In the genomic region with DNA sequence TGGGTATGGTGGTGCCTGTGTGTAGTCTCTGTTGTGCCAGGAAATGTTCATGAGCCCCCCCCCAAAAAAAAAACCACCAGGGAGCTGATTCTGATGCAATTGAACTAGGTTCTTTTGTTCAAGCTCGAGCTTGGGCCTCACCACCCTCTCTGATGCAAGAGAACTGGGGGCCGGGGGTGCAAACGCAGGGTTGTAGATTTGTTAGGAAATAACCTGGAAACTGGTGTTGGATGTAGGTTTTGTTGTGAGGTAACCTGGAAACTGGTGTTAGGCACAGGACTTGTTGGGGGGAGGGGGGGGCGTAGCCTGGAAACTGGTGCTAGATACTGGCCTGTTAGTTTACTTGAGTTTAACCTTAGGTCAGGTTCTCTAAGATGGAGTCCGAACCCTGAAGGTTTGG, we compare ENCODE assay signal across 9 mouse cellular contexts. TPM values are rescaled to one million over a fixed set of nuclear protein-coding genes. Genes with fewer than 3 reads are reported as not detected.
DNase-seq lines count a peak whose midpoint lies in the region; ATAC-seq and TF ChIP-seq lines count a peak whose summit lies in the region.
"Had no signal": no experiment of that assay in that cellular context is flagged by ENCODE, and none has a peak within 500 bp of the region (broad histone marks: within the 10 kb centered on the region; RNA-seq: fewer than 3 reads in every experiment).

No protein-coding gene starts in this region.

- 83% methylated on average over 5 of the region's 5 CpGs for WGBS in heart, postnatal 0 days
- WGBS in heart, adult 2 months = 86% methylated on average over 5 of the region's 5 CpGs
- WGBS in hindbrain, postnatal 0 days = 85% methylated on average over 5 of the region's 5 CpGs
- 85% methylated on average over 5 of the region's 5 CpGs for WGBS in midbrain, postnatal 0 days

- no peak for DNase-seq in heart, postnatal 0 days (ENCODE audit: low spot score)
- DNase-seq in heart, adult 2 months = no peak
- DNase-seq in hindbrain, postnatal 0 days (ENCODE audit: low spot score) = no peak
- no peak for DNase-seq in midbrain, postnatal 0 days (ENCODE audit: low spot score)
- no peak for DNase-seq in spleen, adult 18-20 months
- DNase-seq in gastrocnemius, postnatal 10 days = no peak
- DNase-seq in cerebellum, adult 9-10 months = no peak

- TF ChIP-seq CTCF in heart, postnatal 0 days (IDR thresholded peaks at IDR 0.05; ENCODE audit: low read depth) = no peak
- TF ChIP-seq CTCF in heart, adult 2 months (IDR thresholded peaks at IDR 0.05) = no peak
- no peak for TF ChIP-seq CTCF in bone marrow macrophage, adult 2 months (IDR thresholded peaks at IDR 0.05; ENCODE audit: low read depth, low read length)
- TF ChIP-seq CTCF in hindbrain, postnatal 0 days (IDR thresholded peaks at IDR 0.05; ENCODE audit: low read depth) = no peak
- TF ChIP-seq CTCF in midbrain, postnatal 0 days (IDR thresholded peaks at IDR 0.05) = no peak

- peaks cover 10% of the 10 kb centered on the region; the same call in 1 of the 2 replicates for H3K4me1 ChIP-seq in heart, postnatal 0 days (ENCODE audit: control insufficient read depth, insufficient read depth)
- H3K4me1 ChIP-seq in heart, adult 2 months (ENCODE audit: control insufficient read depth, insufficient read depth, low read length) = peaks cover 2% of the 10 kb centered on the region
- peaks cover 17% of the 10 kb centered on the region for H3K4me1 ChIP-seq in bone marrow macrophage, adult 2 months (ENCODE audit: control insufficient read depth, insufficient read depth, low read length)
- peaks cover 6% of the 10 kb centered on the region; the same call in 1 of the 2 replicates for H3K4me1 ChIP-seq in hindbrain, postnatal 0 days (ENCODE audit: insufficient read depth, low read length)
- 0 out of 2 replicates have a peak, but pooled peaks cover 6% of the 10 kb centered on the region for H3K4me1 ChIP-seq in midbrain, postnatal 0 days (ENCODE audit: insufficient read depth, low read length)

- H3K9me3 ChIP-seq in heart, postnatal 0 days (replicated peaks; ENCODE audit: control insufficient read depth, low read length) = no peaks in the 10 kb centered on the region
- no peaks in the 10 kb centered on the region for H3K9me3 ChIP-seq in hindbrain, postnatal 0 days (ENCODE audit: low read length)
- no peaks in the 10 kb centered on the region for H3K9me3 ChIP-seq in midbrain, postnatal 0 days (ENCODE audit: low read length)

- intact Hi-C loops in heart, adult 2 months (cut with DNase I) = loop anchor here (10.0 kb wide), 1 partner anchor 553 kb away; the partner anchor contains the start of genes Bbip1 and Shoc2

- H3K27me3 ChIP-seq in heart, postnatal 0 days (ENCODE audit: control insufficient read depth, insufficient read depth, low read length) = no peaks in the 10 kb centered on the region
- H3K27me3 ChIP-seq in heart, adult 2 months (ENCODE audit: control insufficient read depth, insufficient read depth, low read length) = no peaks in the 10 kb centered on the region
- no peaks in the 10 kb centered on the region for H3K27me3 ChIP-seq in hindbrain, postnatal 0 days (ENCODE audit: insufficient read depth, low read length)
- no peaks in the 10 kb centered on the region for H3K27me3 ChIP-seq in midbrain, postnatal 0 days (ENCODE audit: insufficient read depth, low read length)

- H3K27ac ChIP-seq in heart, postnatal 0 days (ENCODE audit: low read depth) = peak overlapping the region; percentile 89; the same call in 1 of the 2 replicates
- no peak overlapping the region for H3K27ac ChIP-seq in heart, adult 2 months
- 0 out of 2 replicates have a peak overlapping the region, but pooled peaks have one; percentile 62 for H3K27ac ChIP-seq in bone marrow macrophage, adult 2 months (ENCODE audit: insufficient read depth, low read depth, low read length)
- H3K27ac ChIP-seq in hindbrain, postnatal 0 days = peak overlapping the region; percentile 80
- H3K27ac ChIP-seq in midbrain, postnatal 0 days (ENCODE audit: low read depth, low read length) = no peak overlapping the region

- H3K79me2 ChIP-seq in heart, adult 2 months (replicated peaks; ENCODE audit: control insufficient read depth, insufficient read depth, low read length) = peaks cover 5% of the 10 kb centered on the region

- H3K4me3 ChIP-seq in heart, postnatal 0 days (ENCODE audit: low read depth, low read length) = no peak overlapping the region
- no peak overlapping the region for H3K4me3 ChIP-seq in heart, adult 2 months
- peak overlapping the region; percentile 67 for H3K4me3 ChIP-seq in bone marrow macrophage, adult 2 months (ENCODE audit: insufficient read depth, low read length)
- no peak overlapping the region for H3K4me3 ChIP-seq in hindbrain, postnatal 0 days (ENCODE audit: low read length)
- peak overlapping the region; percentile 95; the same call in 1 of the 2 replicates for H3K4me3 ChIP-seq in midbrain, postnatal 0 days (ENCODE audit: low read depth, low read length)

- peaks cover 23% of the 10 kb centered on the region for H3K36me3 ChIP-seq in heart, postnatal 0 days (replicated peaks; ENCODE audit: control insufficient read depth, insufficient read depth, low read length)
- H3K36me3 ChIP-seq in heart, adult 2 months (ENCODE audit: control insufficient read depth, insufficient read depth, low read length) = peaks cover 23% of the 10 kb centered on the region
- peaks cover 10% of the 10 kb centered on the region; the same call in 1 of the 2 replicates for H3K36me3 ChIP-seq in hindbrain, postnatal 0 days (ENCODE audit: insufficient read depth, low read length)
- H3K36me3 ChIP-seq in midbrain, postnatal 0 days (ENCODE audit: insufficient read depth, low read length) = peaks cover 17% of the 10 kb centered on the region; the same call in 1 of the 2 replicates

- TF ChIP-seq EP300 in heart, postnatal 0 days (IDR thresholded peaks at IDR 0.05; ENCODE audit: low read depth) = no peak
- no peak for TF ChIP-seq EP300 in heart, adult 2 months (IDR thresholded peaks at IDR 0.05; ENCODE audit: insufficient read depth, low read depth, low read length)

- H3K4me2 ChIP-seq in heart, postnatal 0 days (ENCODE audit: low read depth, low read length) = peak overlapping the region; percentile 85
- peak overlapping the region; percentile 63 for H3K4me2 ChIP-seq in hindbrain, postnatal 0 days (ENCODE audit: low read depth, low read length)
- peak overlapping the region; percentile 66 for H3K4me2 ChIP-seq in midbrain, postnatal 0 days (ENCODE audit: low read depth, low read length, poor library complexity, severe bottlenecking)

- 0 out of 2 replicates have a peak overlapping the region, but pooled peaks have one; percentile 65 for H3K9ac ChIP-seq in heart, postnatal 0 days (replicated peaks; ENCODE audit: low read depth, low read length)
- no peak overlapping the region for H3K9ac ChIP-seq in heart, adult 2 months (ENCODE audit: low read depth, low read length)
- H3K9ac ChIP-seq in hindbrain, postnatal 0 days (replicated peaks; ENCODE audit: low read length) = 0 out of 2 replicates have a peak overlapping the region, but pooled peaks have one; percentile 58
- peak overlapping the region; percentile 66; the same call in 1 of the 2 replicates for H3K9ac ChIP-seq in midbrain, postnatal 0 days (replicated peaks; ENCODE audit: low read length, poor library complexity, severe bottlenecking)

- no peak for ATAC-seq in heart, postnatal 0 days (ENCODE audit: insufficient read depth, low read depth)
- no peak for ATAC-seq in hindbrain, postnatal 0 days
- no peak for ATAC-seq in midbrain, postnatal 0 days (ENCODE audit: low FRiP score)

- no peak for TF ChIP-seq POLR2A in heart, adult 2 months (IDR thresholded peaks at IDR 0.05; ENCODE audit: insufficient read depth, low read depth, low read length)
- TF ChIP-seq POLR2A in bone marrow macrophage, adult 2 months (IDR thresholded peaks at IDR 0.05; ENCODE audit: borderline replicate concordance, low read depth, low read length) = no peak

RNA-seq across cellular contexts. Expression of gene Smndc1, which starts 1.4 kb away (rescaled TPM):
- 6.8 and 9.0 TPM in 2 replicates for total RNA-seq in heart, postnatal 0 days (2014; rRNA removed; ENCODE audit: low replicate concordance)
- 25.0 and 32.0 TPM in 2 replicates for polyA plus RNA-seq in heart, postnatal 0 days (2015; fragmentation: Nextera tagmentation; extraction: Ambion mirVana)
- 10 to 100 TPM; 32.7 to 35.5 TPM for total RNA-seq in heart, adult 2 months (2021)
- 6.2 and 6.3 TPM in 2 replicates for polyA plus RNA-seq in heart, adult 2 months (2012; rRNA removed)
- polyA plus RNA-seq in bone marrow macrophage, adult 2 months (2012; ENCODE audit: insufficient read depth, insufficient read length, missing spikeins) = 40.8 and 44.3 TPM in 2 replicates
- 9.7 and 14.7 TPM in 2 replicates for total RNA-seq in hindbrain, postnatal 0 days (2014; rRNA removed)
- 34.4 and 35.3 TPM in 2 replicates for polyA plus RNA-seq in hindbrain, postnatal 0 days (2015; fragmentation: Nextera tagmentation; extraction: Ambion mirVana)
- total RNA-seq in midbrain, postnatal 0 days (2014; rRNA removed) = 8.9 and 17.8 TPM in 2 replicates
- 28.9 and 35.0 TPM in 2 replicates for polyA plus RNA-seq in midbrain, postnatal 0 days (2015; fragmentation: Nextera tagmentation; extraction: Ambion mirVana)
- total RNA-seq in gastrocnemius, postnatal 10 days (2021) = 10 to 100 TPM; 27.3 to 34.7 TPM

RNA-seq across cellular contexts. Expression of gene Gm10197, which starts 20.2 kb away (rescaled TPM):
- not detected in 2 replicates for total RNA-seq in heart, postnatal 0 days (2014; rRNA removed; ENCODE audit: low replicate concordance)
- not detected in 2 replicates for polyA plus RNA-seq in heart, postnatal 0 days (2015; fragmentation: Nextera tagmentation; extraction: Ambion mirVana)
- total RNA-seq in heart, adult 2 months (2021) = not detected
- not detected in 2 replicates for polyA plus RNA-seq in heart, adult 2 months (2012; rRNA removed)
- not detected in 2 replicates for polyA plus RNA-seq in bone marrow macrophage, adult 2 months (2012; ENCODE audit: insufficient read depth, insufficient read length, missing spikeins)
- total RNA-seq in hindbrain, postnatal 0 days (2014; rRNA removed) = not detected in 2 replicates
- polyA plus RNA-seq in hindbrain, postnatal 0 days (2015; fragmentation: Nextera tagmentation; extraction: Ambion mirVana) = not detected in 2 replicates
- total RNA-seq in midbrain, postnatal 0 days (2014; rRNA removed) = not detected in 2 replicates
- not detected in 2 replicates for polyA plus RNA-seq in midbrain, postnatal 0 days (2015; fragmentation: Nextera tagmentation; extraction: Ambion mirVana)
- total RNA-seq in gastrocnemius, postnatal 10 days (2021) = not detected
- total RNA-seq: hematopoietic stem cell, adult 5-6 weeks had no signal

Comparison
In these comparisons a context has a peak if more than half of its experiments do, and no peak if none do; other contexts are left out.
1. H3K27ac ChIP-seq: peak in heart, postnatal 0 days (single experiment), bone marrow macrophage, adult 2 months (single experiment) and hindbrain, postnatal 0 days (single experiment); none in heart, adult 2 months (single experiment) and midbrain, postnatal 0 days (single experiment).
2. H3K4me3 ChIP-seq: peak in bone marrow macrophage, adult 2 months (single experiment) and midbrain, postnatal 0 days (single experiment); none in heart, postnatal 0 days (single experiment), heart, adult 2 months (single experiment) and hindbrain, postnatal 0 days (single experiment).
3. Peak in every context shown above with its lines, with median percentiles within 50 percentile points of each other: H3K4me2 ChIP-seq.